Mouse (Mus musculus) left cerebral cortex, adult 2 months (tissue): ENCODE results near the gene Map3k14. TPM values are rescaled to one million over a fixed set of nuclear protein-coding genes. Genes with fewer than 3 reads are reported as not detected.

Experiments used
- DNase-seq, 2 experiments: peaks; one replicate each; pipeline ENCODE4 v3.0.0; 2021 to 2022; ENCODE audit warnings: low spot score in 2 of 2, mixed read lengths in 1 of 2; ENCODE audit errors: extremely low spot score in 1 of 2
- H3K27ac ChIP-seq: fragments of 200-600 bp; 2 replicates; pipeline ENCODE4 v1.8.1; 2022
- H3K4me3 ChIP-seq: fragments of 200-600 bp; 2 replicates; pipeline ENCODE4 v1.8.1; 2022
- CTCF ChIP-seq: fragments of 200-600 bp; IDR thresholded peaks from 2 replicates; pipeline ENCODE4 v1.8.1; 2022; ENCODE audit warnings: antibody characterized with exemption, mild to moderate bottlenecking, moderate library complexity
- intact Hi-C: fragments of 180-260 bp; cut with DNase I; formaldehyde crosslinking; loops from one replicate; pipeline ENCODE4 v1.15.1; 2025
- total RNA-seq, 2 experiments: library from RNA; stranded (reverse); gene quantifications; 2 replicates each; pipeline ENCODE4 v1.2.3; 2021

Map3k14 gene
- total RNA-seq, 2 experiments from 2014 or later, result 4.4 to 4.9 TPM

DNA sequence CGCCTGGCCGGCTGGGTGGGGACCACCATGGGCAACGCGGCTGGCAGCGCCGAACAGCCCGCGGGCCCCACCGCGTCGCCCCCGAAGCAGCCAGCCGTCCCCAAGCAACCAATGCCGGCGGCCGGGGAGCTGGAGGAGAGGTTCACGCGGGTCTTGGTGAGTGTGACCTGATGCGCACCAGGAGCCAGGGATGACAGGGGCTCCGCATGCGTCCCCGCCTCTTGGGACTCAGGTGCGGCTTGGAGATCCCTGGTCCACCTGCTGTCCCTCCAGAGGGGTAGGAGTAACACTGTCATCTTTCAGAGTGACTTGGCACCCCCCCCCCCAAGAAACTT, 96.0 kb downstream of the Map3k14 start:
- peak overlapping the region; percentile 85 for H3K4me3 ChIP-seq
- intact Hi-C loops, result loop anchor here (2.0 to 5.0 kb wide), 3 partner anchors 14 to 96 kb away; partner anchors contain the start of gene Map3k14
- no peak for DNase-seq
- TF ChIP-seq CTCF, result no peak
- peak overlapping the region; percentile 95 for H3K27ac ChIP-seq

DNA sequence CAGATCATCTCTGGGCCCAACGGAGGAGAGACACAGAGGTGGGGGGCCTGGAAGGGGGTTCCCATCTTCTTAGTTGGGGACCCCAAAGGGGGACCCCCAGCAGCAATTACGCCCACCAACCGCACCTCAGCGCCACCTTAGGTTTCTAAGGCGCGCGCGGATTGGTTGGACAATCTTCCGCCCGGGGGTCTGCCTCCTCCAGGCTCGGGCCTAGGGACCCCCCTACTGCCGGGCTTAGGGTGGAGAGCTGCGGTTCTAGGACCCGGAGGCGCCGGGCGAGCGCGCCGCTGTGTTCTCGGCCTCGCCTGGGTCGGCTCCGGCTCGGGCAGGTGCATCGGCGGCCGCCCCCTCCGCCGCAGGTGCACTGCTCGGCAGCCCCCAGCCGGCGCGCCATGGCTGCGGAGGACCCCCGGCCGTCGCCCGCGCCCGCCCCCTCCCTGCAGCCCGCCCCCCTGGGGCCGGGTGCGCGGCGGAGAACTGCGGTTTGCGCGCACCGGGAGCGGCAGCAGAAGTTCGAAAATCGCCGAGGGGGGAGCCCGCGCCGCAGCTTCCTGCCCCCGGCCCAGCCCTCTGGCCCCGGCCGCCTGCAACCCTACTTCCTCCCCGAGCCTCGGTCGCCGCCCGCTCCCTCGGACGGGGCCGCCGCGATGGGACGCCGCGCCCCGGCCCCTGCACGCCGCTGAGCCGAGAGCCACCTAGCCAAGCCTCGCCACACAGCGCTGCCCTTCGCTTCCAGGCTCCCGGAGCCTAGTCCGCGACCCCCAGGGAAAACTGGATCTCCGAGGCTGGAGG, 96.6 kb downstream of the Map3k14 start, which contains the start of gene Fmnl1:
Gene Fmnl1, plus strand, starts transcription at position 614 of the 792 bp plus-strand sequence.
- peak within 1 kb of the TSS; percentile 85 for H3K4me3 ChIP-seq
- intact Hi-C loops, result loop anchor here (2.0 to 5.0 kb wide), 3 partner anchors 14 to 97 kb away; partner anchors contain the start of gene Map3k14
- no peak for TF ChIP-seq CTCF
- peak within 1 kb of the TSS; percentile 95 for H3K27ac ChIP-seq
- peak in 1 of 2 experiments; percentile 51 for DNase-seq

DNA sequence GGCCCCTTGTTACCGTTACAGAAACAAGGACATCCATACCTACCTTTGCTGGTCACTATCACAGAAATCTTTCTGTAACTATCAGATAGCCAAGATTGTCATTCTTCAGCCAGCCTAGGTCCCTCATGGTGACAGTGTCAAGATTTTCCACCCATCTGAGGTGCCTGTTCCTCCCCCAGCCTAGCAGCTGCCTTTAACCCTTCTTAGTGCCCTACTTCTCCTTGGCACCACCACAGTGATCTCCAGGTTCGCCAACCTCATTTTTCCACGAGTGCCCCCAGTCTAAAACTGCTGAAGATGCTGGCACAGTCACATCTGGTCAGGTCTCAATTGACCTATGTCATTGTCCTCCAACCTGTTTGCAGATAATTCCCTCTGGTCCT, 97.2 kb downstream of the Map3k14 start:
- Histone ChIP-seq H3K27ac (peak overlapping the region; percentile 95), H3K4me3 (peak overlapping the region; percentile 85)
- peak in 1 of 2 experiments; percentile 7 for DNase-seq
- TF ChIP-seq CTCF, result no peak
- intact Hi-C loops, result loop anchor here (2.0 to 5.0 kb wide), 3 partner anchors 15 to 97 kb away; partner anchors contain the start of gene Map3k14

Other genes with a start within 250 kb of the Map3k14 start
- 100 to 1,000 TPM; 117 to 130 TPM for gene Nmt1, start 239.3 kb downstream of the Map3k14 start, total RNA-seq
- 10 to 100 TPM; 48.3 to 50.9 TPM for gene Dcakd, start 239.1 kb downstream of the Map3k14 start, total RNA-seq
- 10 to 100 TPM; 16.5 to 19.0 TPM for gene Plcd3, start 165.8 kb downstream of the Map3k14 start, total RNA-seq
- 10 to 100 TPM; 72.3 to 88.2 TPM for gene Acbd4, start 165.8 kb downstream of the Map3k14 start, total RNA-seq
- gene Hexim1, start 151.2 kb downstream of the Map3k14 start, total RNA-seq, result 10 to 100 TPM; 49.6 to 50.0 TPM
- 10 to 100 TPM; 14.0 to 14.1 TPM for gene Hexim2, start 135.0 kb downstream of the Map3k14 start, total RNA-seq
- gene Fmnl1, start 96.4 kb downstream of the Map3k14 start, total RNA-seq, result 100 to 1,000 TPM; 186 to 209 TPM
- 1 to 10 TPM; 2.2 to 2.7 TPM for gene 1700023F06Rik, start 58.9 kb downstream of the Map3k14 start, total RNA-seq
- 1 to 10 TPM; 1.7 to 2.9 TPM for gene Spata32, start 49.0 kb downstream of the Map3k14 start, total RNA-seq
- gene Arhgap27, start 96.2 kb upstream of the Map3k14 start, total RNA-seq, result 10 to 100 TPM; 10.8 to 14.0 TPM
- 10 to 100 TPM; 17.0 to 19.8 TPM for gene Plekhm1, start 145.2 kb upstream of the Map3k14 start, total RNA-seq
- not detected for gene Lrrc37a, start 237.1 kb upstream of the Map3k14 start, total RNA-seq